Mouse (Mus musculus) gastrocnemius, postnatal 10 days (tissue): Measurements from ENCODE around the gene Vdac2. TPM values are rescaled to one million over a fixed set of nuclear protein-coding genes. Genes with fewer than 3 reads are reported as not detected.

ENCODE experiments used
- DNase-seq: peaks from one replicate; pipeline ENCODE4 v3.0.0; 2021; ENCODE audit warnings: mixed read lengths
- total RNA-seq, 2 experiments: library from RNA; stranded (reverse); gene quantifications; 2 replicates each; pipeline ENCODE4 v1.2.3; 2021

The Vdac2 gene
- total RNA-seq, 2 experiments from 2014 or later = 308 to 335 TPM

- DNase-seq = no peak
These were observed 8.8 kb upstream of the Vdac2 start for GRCm38 (mm10) chr14:21816255-21816654.

DNA sequence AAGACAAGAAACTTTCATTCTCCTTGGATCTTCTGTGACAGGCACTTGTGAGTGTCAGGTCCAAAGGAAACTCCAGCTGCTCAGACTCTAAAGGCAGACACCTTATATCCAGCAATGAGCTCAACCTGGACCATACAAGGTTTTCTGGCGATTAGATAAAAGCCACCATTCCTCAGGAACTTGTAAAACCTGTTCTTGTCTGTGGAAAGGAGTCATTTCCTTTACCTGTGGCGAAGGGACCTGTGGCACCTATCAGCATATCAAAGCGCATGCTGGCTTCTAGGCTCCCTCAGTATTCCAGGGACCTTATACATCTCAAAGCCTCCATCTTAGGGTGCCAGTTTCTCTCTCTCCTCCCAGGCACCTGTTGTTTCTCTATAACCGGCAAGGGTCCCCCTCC, 7.6 kb upstream of the Vdac2 start:
- DNase-seq = no peak

DNA sequence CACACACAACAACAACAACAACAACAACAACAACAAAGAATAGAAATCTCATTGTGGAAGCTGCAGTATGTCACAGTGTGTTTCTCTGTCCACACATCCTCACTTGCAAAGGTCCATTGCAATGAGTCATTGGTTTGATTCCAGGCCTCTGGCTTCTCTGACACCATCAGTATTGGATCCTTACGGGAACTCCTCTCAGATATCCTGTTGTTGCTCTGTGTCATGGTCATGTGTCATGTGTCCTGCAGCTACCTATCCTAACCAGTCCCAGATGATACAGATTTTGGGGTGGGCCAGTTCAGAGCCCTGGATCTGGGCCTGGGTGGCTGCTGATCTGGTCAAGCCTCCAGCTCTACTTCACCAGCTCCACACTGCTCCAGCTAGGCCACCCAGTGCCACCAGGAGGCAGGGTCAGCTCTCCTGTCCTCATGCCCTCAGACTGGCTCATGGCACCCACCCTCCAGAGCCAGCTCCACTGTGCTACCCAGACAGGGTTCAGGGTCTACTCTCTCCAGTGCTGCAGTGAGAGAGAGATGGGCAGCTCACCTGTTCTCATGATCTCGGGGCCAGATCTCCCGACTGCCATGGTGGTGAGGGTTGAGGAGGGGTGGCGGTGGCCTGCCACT, 4.0 kb upstream of the Vdac2 start:
- DNase-seq = no peak

DNA sequence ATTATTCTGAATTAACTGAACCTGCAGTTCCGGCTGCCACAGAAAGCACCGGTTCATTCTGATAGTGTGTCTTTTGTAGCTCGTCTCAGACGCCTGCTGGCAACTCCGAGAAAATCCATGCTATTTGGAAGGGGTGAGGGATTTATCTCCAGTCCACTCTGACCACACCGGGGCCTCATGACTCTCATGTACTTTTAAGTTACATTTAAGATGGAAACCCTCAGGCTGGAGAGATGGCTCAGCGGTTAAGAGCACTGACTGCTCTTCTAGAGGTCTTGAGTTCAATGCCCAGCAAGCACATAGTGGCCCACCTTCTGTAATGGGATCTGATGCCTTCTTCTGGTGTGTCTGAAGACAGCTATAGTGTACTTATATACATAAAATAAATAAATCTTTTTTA, 2.7 kb upstream of the Vdac2 start:
- DNase-seq = no peak

DNA sequence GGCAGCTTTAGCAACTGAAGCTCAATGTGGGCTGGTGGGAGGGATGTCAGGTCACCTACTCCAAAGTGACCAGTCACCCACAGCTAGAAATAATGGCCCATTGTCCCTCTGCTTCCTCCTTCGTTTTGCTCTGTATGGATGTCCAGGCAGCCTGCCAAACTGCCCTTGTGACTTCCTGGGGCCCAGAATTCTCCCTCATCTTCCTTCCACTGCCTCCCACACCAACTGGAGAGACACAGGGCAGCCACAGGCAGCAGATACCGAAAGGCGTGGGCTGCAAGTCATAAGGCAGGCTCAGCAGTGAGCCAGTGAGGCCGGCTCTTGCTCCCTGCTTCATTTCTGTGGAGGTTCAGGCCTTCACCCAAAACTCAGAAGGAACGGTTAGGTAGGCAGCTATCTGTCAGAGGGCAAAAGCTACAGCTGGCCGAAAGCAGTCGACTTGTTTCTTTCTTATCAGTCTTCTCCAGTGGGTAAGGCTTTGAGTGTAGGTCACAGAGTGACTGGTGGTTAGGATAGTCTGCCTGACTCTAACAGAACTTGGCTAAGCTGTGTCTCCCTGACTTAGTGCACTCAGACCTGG, 2.2 kb upstream of the Vdac2 start:
- DNase-seq = peak; percentile 77

GRCm38 (mm10) chr14:21823897-21824296, 1.1 kb upstream of the Vdac2 start:
- no peak for DNase-seq

DNA sequence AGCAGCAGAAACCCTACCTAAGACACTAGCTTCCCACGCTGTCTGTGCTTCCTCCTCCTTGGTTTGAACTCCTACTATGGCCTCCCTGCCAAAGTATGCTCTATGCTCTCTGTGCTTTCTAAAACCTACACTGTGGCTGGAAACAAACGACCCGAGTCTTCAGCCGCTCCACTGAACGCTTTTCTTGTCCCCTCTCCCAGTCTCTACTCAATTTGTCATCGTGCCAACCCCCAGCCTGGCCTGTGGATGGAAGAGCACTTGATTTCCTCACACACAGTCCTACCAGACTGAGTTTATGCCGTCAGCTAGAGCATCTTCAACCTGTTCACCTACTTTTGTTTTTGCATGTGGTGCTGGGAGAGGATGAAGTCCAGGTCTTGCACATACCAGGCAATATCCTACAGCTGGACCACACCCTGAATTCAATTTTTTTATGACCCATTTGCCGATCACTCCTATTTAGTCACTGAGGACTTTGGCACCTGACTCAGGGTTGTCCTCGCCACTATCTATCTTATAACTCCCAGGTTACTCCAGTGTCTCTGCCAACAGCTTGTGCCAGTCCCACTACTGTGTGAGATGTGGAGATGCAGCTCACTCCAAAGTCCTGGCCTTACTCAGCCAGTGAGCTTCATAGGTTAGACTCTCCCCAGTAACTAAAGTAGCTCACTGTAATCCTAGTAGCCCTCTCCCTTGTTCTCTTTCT, 901 bp downstream of the Vdac2 start:
- no peak for DNase-seq

GRCm38 (mm10) chr14:21830876-21831767, 6.1 kb downstream of the Vdac2 start:
- DNase-seq = peak; percentile 97

GRCm38 (mm10) chr14:21831830-21832403, 6.9 kb downstream of the Vdac2 start:
- no peak for DNase-seq

DNA sequence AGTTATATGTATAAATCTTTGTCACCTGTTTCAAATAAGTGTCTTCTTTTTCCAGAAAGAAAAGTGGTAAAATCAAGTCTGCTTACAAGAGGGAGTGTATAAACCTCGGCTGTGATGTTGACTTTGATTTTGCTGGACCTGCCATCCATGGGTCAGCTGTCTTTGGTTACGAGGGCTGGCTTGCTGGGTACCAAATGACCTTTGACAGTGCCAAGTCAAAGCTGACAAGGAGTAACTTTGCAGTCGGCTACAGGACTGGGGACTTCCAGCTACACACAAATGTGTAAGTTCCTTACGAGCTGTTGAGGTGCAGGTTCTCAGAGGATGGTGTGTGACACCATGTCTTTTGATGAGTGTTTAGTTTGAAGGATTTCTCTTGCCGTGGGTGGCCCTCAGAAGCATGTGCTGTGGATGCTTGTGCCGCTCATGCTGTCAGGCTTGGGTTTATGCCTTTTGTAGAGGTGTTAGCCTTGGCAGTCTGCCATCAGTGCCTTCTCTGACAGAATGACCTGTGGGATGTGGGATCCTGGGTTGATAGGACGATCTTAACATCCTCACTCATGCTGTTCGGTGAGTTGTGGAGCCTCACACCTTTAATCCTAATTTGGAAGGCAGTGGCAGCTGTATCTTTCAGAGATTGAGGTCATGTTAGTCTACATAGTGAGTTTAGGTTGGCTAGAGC, 13.4 kb downstream of the Vdac2 start:
- DNase-seq = no peak

- DNase-seq = no peak
These were observed 17.0 kb downstream of the Vdac2 start for GRCm38 (mm10) chr14:21841819-21842592.

GRCm38 (mm10) chr14:21843263-21843662, 18.2 kb downstream of the Vdac2 start:
- no peak for DNase-seq

GRCm38 (mm10) chr14:21846827-21847380, 21.9 kb downstream of the Vdac2 start:
- DNase-seq = no peak

DNA sequence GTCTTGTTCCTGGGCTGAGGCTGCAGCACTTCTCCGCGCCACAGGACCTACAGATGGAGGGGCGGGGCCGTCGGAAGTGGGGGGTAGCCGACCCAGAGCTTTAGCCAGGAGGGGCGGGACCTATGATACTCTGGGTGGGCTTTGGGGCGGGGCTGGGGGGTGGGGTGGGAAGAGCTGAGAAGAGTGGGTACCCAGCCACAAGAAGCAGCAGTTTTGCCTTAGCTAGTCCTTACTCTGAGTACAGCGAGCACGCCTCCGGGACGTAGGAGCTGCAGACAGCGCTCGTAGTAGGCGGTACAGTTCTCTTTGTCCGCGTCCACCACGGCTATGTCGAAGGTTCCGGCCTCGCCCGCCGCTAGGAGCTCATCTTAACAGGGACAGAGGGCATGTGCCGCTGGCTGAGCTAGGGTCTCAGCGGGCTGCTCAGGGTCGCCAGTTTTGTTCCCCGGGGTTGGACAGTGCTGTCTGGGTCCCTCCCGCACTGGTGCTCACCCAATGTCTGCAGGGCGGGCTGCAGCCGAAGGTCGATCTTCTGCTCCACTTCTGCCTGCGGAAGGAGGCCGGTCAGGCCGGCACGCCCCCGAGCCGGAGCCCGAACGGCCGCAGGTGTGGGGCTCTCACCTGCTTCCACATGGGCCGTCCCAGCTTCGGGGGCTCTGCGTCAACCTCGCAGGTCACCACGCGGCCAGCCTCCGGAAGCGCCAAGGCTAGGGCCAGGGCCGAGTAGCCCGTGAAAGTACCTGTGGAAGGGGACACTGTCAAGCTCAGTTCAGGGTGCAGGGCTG, 22.5 kb downstream of the Vdac2 start:
- no peak for DNase-seq

DNA sequence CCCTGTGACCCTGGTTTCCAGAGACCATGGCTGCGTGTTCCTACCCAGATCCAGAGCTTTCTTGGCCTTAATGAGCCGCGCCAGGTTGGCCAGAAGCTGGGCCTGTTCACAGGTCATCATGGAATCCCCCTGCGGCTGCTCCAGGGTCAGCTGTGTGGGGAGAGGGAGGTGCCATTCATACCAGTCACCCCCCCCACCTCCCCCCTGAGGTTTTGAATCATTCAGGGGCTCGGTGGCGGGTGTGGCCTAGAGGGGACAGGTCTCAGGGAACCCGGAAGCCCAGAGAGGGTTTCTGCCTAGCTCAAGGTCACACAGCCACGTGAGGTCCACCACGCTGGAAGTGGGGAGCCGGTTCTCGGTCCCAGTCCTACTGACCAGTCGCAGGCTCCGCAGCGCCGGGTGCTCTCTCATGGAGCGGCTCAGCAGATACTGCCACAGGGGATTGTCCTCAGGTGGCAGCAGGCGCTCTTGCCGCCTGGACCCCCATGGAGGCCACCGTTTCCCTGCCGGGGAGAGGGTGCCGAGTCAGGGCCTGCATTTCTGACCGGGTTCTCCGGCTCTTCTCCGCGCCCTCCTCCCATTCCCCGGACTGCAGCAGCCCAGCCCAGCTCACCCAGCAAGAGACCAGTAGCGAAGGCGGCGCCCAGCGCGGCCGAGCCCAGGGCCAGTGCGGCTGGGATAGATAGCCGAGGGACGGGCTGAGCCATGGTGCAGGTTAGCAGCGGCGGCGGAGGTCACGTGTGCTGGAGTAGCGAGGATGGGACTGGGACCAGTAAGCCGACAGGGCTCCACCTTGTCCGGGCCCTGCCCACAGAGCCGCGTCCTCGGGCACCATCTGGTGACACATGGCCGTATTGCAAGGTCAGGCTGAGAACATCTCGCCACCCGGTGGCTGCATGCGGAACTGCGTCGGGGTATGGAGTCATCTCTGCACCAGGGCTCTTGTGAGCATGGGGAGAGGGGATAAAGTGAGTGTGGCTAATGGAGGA, 23.4 kb downstream of the Vdac2 start, which contains the start of gene Comtd1:
TSS of gene Comtd1 (minus strand) at position 812 of the 989 bp plus-strand sequence.
- DNase-seq = peak; percentile 94

DNA sequence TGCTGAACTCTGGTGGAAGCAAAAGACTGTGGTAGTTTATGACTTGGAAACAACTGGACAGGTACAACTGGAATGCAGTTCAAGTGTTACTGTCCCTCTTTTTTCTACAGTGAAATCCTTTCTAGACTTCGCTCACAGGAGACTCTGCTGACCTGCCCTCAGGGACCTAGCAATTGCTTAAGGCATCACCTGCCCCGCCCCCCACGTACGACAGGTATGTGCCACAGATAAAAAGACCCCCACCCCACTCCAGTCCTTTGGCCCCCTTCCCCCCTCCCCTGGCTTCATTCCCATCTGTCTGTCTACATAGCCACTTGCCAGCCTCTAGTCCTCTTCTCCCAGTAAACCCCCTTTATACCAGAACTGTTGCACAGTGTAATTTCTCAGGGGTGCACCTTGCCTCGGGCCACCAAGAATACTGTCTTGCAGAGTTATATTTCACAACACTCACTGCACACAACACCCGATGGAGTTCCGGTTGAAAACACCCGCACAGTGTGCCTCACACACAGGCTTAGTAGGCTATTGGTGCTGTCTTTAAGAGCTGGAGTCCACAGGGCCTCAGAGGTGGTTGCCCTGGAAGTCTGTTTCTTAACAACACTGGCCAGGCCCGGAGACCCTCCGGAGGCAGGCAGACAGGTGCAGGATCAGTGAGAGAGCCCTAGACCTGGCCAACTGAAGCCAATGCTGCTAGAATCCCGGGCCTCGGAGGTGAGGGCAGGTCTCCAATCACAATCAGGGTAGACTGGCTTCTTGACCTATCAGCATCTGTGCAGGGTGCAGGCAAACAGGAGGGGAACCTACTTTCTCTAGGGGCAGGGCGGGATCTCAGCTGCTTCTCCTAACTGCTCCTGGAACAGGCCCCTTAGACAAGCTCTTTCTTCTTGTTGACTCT, 24.7 kb downstream of the Vdac2 start:
- no peak for DNase-seq

GRCm38 (mm10) chr14:21850419-21851127, 25.5 kb downstream of the Vdac2 start:
- DNase-seq = no peak
